Mouse (Mus musculus) stomach, embryonic 14.5 days (tissue): ENCODE results near the gene Vmn1r43. TPM values are rescaled to one million over a fixed set of nuclear protein-coding genes. Genes with fewer than 3 reads are reported as not detected.
"Not testable (repeated sequence)": the region's sequence is repeated elsewhere in the genome, so short reads cannot be mapped to it uniquely, and the experiment has no call there.

Source experiments
- ATAC-seq: fragments of 200-750 bp; cut with Nextera tagmentation; 2 replicates; pipeline ENCODE4 v1.8.0; 2017; ENCODE audit warnings: low read depth, moderate TSS enrichment; ENCODE audit not compliant: insufficient number of reproducible peaks, insufficient read depth, low FRiP score
- H3K27ac ChIP-seq: fragments of 300-500 bp; sonication (generic); 2 replicates; pipeline ENCODE4 v1.5.1; 2014; ENCODE audit warnings: mild to moderate bottlenecking, low read length, moderate library complexity, mixed read lengths
- H3K27me3 ChIP-seq: fragments of 300-500 bp; sonication (generic); 2 replicates; pipeline ENCODE4 v1.6.1; 2014; ENCODE audit warnings: low read length, control low read depth, mixed read lengths; ENCODE audit not compliant: control insufficient read depth, insufficient read depth
- H3K36me3 ChIP-seq: fragments of 300-500 bp; sonication (generic); 2 replicates; pipeline ENCODE4 v1.6.1; 2014; ENCODE audit warnings: mild to moderate bottlenecking, control low read depth, low read length, moderate library complexity, mixed read lengths; ENCODE audit not compliant: control insufficient read depth, insufficient read depth
- H3K4me1 ChIP-seq: fragments of 300-500 bp; sonication (generic); 2 replicates; pipeline ENCODE4 v1.6.1; 2014; ENCODE audit warnings: low read length, control low read depth, mixed read lengths; ENCODE audit not compliant: control insufficient read depth, insufficient read depth
- H3K4me2 ChIP-seq: fragments of 300-500 bp; sonication (generic); replicated peaks from 2 replicates; pipeline ENCODE4 v1.6.1; 2014; ENCODE audit warnings: low read depth, low read length, control low read depth
- H3K4me3 ChIP-seq: fragments of 300-500 bp; sonication (generic); 2 replicates; pipeline ENCODE4 v1.5.1; 2014; ENCODE audit warnings: low read depth, low read length, control low read depth
- H3K9ac ChIP-seq: fragments of 300-500 bp; sonication (generic); replicated peaks from 2 replicates; pipeline ENCODE4 v1.6.1; 2014; ENCODE audit warnings: low read depth, mild to moderate bottlenecking, control low read depth, low read length, moderate library complexity, mixed read lengths
- H3K9me3 ChIP-seq: fragments of 300-500 bp; sonication (generic); 2 replicates; pipeline ENCODE4 v1.6.1; 2016; ENCODE audit warnings: low read depth, low read length, control low read depth; ENCODE audit not compliant: control insufficient read depth
- WGBS: fragments of 180-500 bp; shearing (Covaris S2); extraction: QIAGEN DNeasy Blood & Tissue Kit; methylation state at CpG from one replicate; pipeline ENCODE4 v1.1.7; 2014; 5-methylcytosine and 5-hydroxymethylcytosine counted together
- polyA plus RNA-seq: library from polyadenylated mRNA; unstranded; fragments of >200 nt; fragmentation: Nextera tagmentation; extraction: Ambion mirVana; gene quantifications from 2 replicates; pipeline ENCODE4 v1.2.1, GENCODE M21; 2014

Gene Vmn1r43
- 0.04 TPM in 1 of 2 replicates, not detected in the other for polyA plus RNA-seq

- not testable (repeated sequence) for H3K27me3 ChIP-seq, H3K4me3 ChIP-seq, ATAC-seq, H3K9ac ChIP-seq, H3K4me1 ChIP-seq, H3K27ac ChIP-seq, H3K4me2 ChIP-seq, H3K36me3 ChIP-seq, H3K9me3 ChIP-seq
- WGBS = 64% methylated on average over 3 of the region's 3 CpGs
Measured at GRCm38 (mm10) chr6:89876313-89876712, at the start of gene Vmn1r43, which contains the start of gene Vmn1r42. Vmn1r43 (minus strand) TSS chr6:89876413. Vmn1r42 (minus strand) TSS chr6:89876413.

GRCm38 (mm10) chr6:89883812-89884211 lies 7.6 kb upstream of the Vmn1r43 start:
- Histone ChIP-seq H3K4me2 (no peak overlapping the region), H3K27me3 (no peaks in the 10 kb centered on the region), H3K9ac (no peak overlapping the region), H3K4me3 (no peak overlapping the region), H3K4me1 (no peaks in the 10 kb centered on the region), H3K36me3 (no peaks in the 10 kb centered on the region), H3K27ac (no peak overlapping the region), H3K9me3 (no peaks in the 10 kb centered on the region)
- no peak for ATAC-seq
- 53% methylated on average over 2 of the region's 2 CpGs for WGBS

GRCm38 (mm10) chr6:89883360-89883759 lies 7.1 kb upstream of the Vmn1r43 start, which contains the start of gene Vmn1r44:
Vmn1r44 (plus strand) TSS chr6:89883660.
- Histone ChIP-seq H3K9me3 (no peaks in the 10 kb centered on the region), H3K27me3 (no peaks in the 10 kb centered on the region), H3K4me1 (no peaks in the 10 kb centered on the region), H3K4me3 (no peak within 1 kb of the TSS), H3K27ac (no peak within 1 kb of the TSS), H3K4me2 (no peak within 1 kb of the TSS), H3K9ac (no peak within 1 kb of the TSS), H3K36me3 (no peaks in the 10 kb centered on the region)
- 89% methylated on average over 1 of the region's 1 CpGs for WGBS
- ATAC-seq = no peak

GRCm38 (mm10) chr6:89880867-89881266 lies 4.7 kb upstream of the Vmn1r43 start:
- H3K4me1 ChIP-seq = no peaks in the 10 kb centered on the region
- no peak overlapping the region for H3K27ac ChIP-seq
- no peak for ATAC-seq

GRCm38 (mm10) chr6:89876963-89877362 lies 750 bp upstream of the Vmn1r43 start:
- Histone ChIP-seq H3K4me1 (no peaks in the 10 kb centered on the region), H3K9me3 (no peaks in the 10 kb centered on the region), H3K4me2 (no peak overlapping the region), H3K9ac (no peak overlapping the region), H3K27me3 (no peaks in the 10 kb centered on the region), H3K27ac (no peak overlapping the region), H3K4me3 (no peak overlapping the region), H3K36me3 (no peaks in the 10 kb centered on the region)
- ATAC-seq = no peak
- WGBS = 73% methylated on average over 2 of the region's 2 CpGs

More at GRCm38 (mm10) chr6:89880867-89881266, 4.7 kb upstream of the Vmn1r43 start:
- no peak overlapping the region for H3K4me2 ChIP-seq
- no peaks in the 10 kb centered on the region for H3K27me3 ChIP-seq
- no peak overlapping the region for H3K9ac ChIP-seq
- H3K36me3 ChIP-seq = no peaks in the 10 kb centered on the region
- H3K9me3 ChIP-seq = no peaks in the 10 kb centered on the region
- no peak overlapping the region for H3K4me3 ChIP-seq

- H3K4me1 ChIP-seq = no peaks in the 10 kb centered on the region
- WGBS = 93% methylated on average over 2 of the region's 2 CpGs
- H3K27me3 ChIP-seq = no peaks in the 10 kb centered on the region
- H3K36me3 ChIP-seq = no peaks in the 10 kb centered on the region
- H3K9ac ChIP-seq = no peak overlapping the region
- ATAC-seq = no peak
- no peak overlapping the region for H3K27ac ChIP-seq
- H3K9me3 ChIP-seq = no peaks in the 10 kb centered on the region
- H3K4me2 ChIP-seq = no peak overlapping the region
- H3K4me3 ChIP-seq = no peak overlapping the region
Measured at GRCm38 (mm10) chr6:89867976-89868375, 8.2 kb downstream of the Vmn1r43 start.

- no peak overlapping the region for H3K4me3 ChIP-seq
- no peak for ATAC-seq
- no peaks in the 10 kb centered on the region for H3K9me3 ChIP-seq
- H3K27me3 ChIP-seq = no peaks in the 10 kb centered on the region
- H3K4me1 ChIP-seq = no peaks in the 10 kb centered on the region
- 93% methylated on average over 2 of the region's 2 CpGs for WGBS
- H3K9ac ChIP-seq = no peak overlapping the region
- no peak overlapping the region for H3K4me2 ChIP-seq
- H3K36me3 ChIP-seq = no peaks in the 10 kb centered on the region
- no peak overlapping the region for H3K27ac ChIP-seq
Measured at GRCm38 (mm10) chr6:89867276-89867675, 8.9 kb downstream of the Vmn1r43 start.

GRCm38 (mm10) chr6:89863792-89864191 lies 12.4 kb downstream of the Vmn1r43 start:
- Histone ChIP-seq H3K9ac (no peak overlapping the region), H3K27me3 (no peaks in the 10 kb centered on the region), H3K27ac (no peak overlapping the region), H3K4me3 (no peak overlapping the region), H3K36me3 (no peaks in the 10 kb centered on the region), H3K9me3 (0 out of 2 replicates have a peak, but pooled peaks cover 3% of the 10 kb centered on the region), H3K4me1 (no peaks in the 10 kb centered on the region), H3K4me2 (no peak overlapping the region)
- ATAC-seq = no peak
- 72% methylated on average over 4 of the region's 4 CpGs for WGBS

- Histone ChIP-seq H3K9me3 (0 out of 2 replicates have a peak, but pooled peaks cover 3% of the 10 kb centered on the region), H3K4me1 (no peaks in the 10 kb centered on the region), H3K4me2 (no peak overlapping the region), H3K9ac (no peak overlapping the region), H3K27ac (no peak overlapping the region), H3K4me3 (no peak overlapping the region), H3K27me3 (no peaks in the 10 kb centered on the region), H3K36me3 (no peaks in the 10 kb centered on the region)
- WGBS = 55% methylated on average over 2 of the region's 2 CpGs
- ATAC-seq = peak; percentile 37
Measured at GRCm38 (mm10) chr6:89859839-89860238, 16.4 kb downstream of the Vmn1r43 start.
